ENCODE assay signal across 18 mouse cellular contexts in genomic region chr3:102353277-102353900, GRCm38 (mm10).
DNase-seq lines count a peak whose midpoint lies in the region; ATAC-seq and TF ChIP-seq lines count a peak whose summit lies in the region.
"Had no signal": no experiment of that assay in that cellular context is flagged by ENCODE, and none has a peak within 500 bp of the region (broad histone marks: within the 10 kb centered on the region; RNA-seq: fewer than 3 reads in every experiment).

No protein-coding gene starts in this region.

- 44% methylated on average over 6 of the region's 6 CpGs for WGBS in embryonic facial prominence, embryonic 10.5 days
- 36% methylated on average over 6 of the region's 6 CpGs for WGBS in neural tube, embryonic 11.5 days
- WGBS in kidney, embryonic 14.5 days: 71% methylated on average over 6 of the region's 6 CpGs

- H3K4me1 ChIP-seq in embryonic facial prominence, embryonic 10.5 days: peaks cover 6% of the 10 kb centered on the region; the same call in 1 of the 2 replicates
- H3K4me1 ChIP-seq in neural tube, embryonic 11.5 days (ENCODE audit: control insufficient read depth, insufficient read depth, low read length): no peaks in the 10 kb centered on the region
- no peaks in the 10 kb centered on the region for H3K4me1 ChIP-seq in kidney, embryonic 14.5 days (ENCODE audit: control insufficient read depth, insufficient read depth, low read length)
- H3K4me1 ChIP-seq: liver, embryonic 15.5 days had no signal

- no peak for TF ChIP-seq CTCF in brain, embryonic 14.5 days (IDR thresholded peaks at IDR 0.05; ENCODE audit: borderline replicate concordance, extremely low read depth, insufficient read depth, insufficient read length)
- no peak for TF ChIP-seq CTCF in layer of hippocampus, adult 2 months (conservative IDR thresholded peaks at IDR 0.05)

- H3K36me3 ChIP-seq in embryonic facial prominence, embryonic 10.5 days (replicated peaks): no peaks in the 10 kb centered on the region
- no peaks in the 10 kb centered on the region for H3K36me3 ChIP-seq in neural tube, embryonic 11.5 days (ENCODE audit: control insufficient read depth, insufficient read depth, low read length)
- H3K36me3 ChIP-seq in kidney, embryonic 14.5 days (ENCODE audit: control insufficient read depth, insufficient read depth, low read length): no peaks in the 10 kb centered on the region
- H3K36me3 ChIP-seq: G1E; limb, embryonic 13.5 days; liver, embryonic 15.5 days had no signal

- peak; percentile 93 for ATAC-seq in neural tube, embryonic 11.5 days (ENCODE audit: insufficient read depth, low FRiP score, low TSS enrichment)
- no peak for ATAC-seq in kidney, embryonic 14.5 days (ENCODE audit: low FRiP score, low TSS enrichment)

- H3K4me2 ChIP-seq in neural tube, embryonic 11.5 days (ENCODE audit: low read depth): no peak overlapping the region
- no peak overlapping the region for H3K4me2 ChIP-seq in kidney, embryonic 14.5 days (replicated peaks; ENCODE audit: low read depth, low read length)
- H3K4me2 ChIP-seq: limb, embryonic 13.5 days; liver, embryonic 15.5 days had no signal

- peak; percentile 72 for DNase-seq in brain, embryonic 14.5 days (ENCODE audit: low read depth)
- DNase-seq in embryonic facial prominence, embryonic 10.5 days (ENCODE audit: low spot score): peak; percentile 30
- peak; percentile 83 for DNase-seq in mesoderm, embryonic 11.5 days (ENCODE audit: low read depth, low spot score)
- DNase-seq in neural tube, embryonic 11.5 days (ENCODE audit: low spot score): peak; percentile 44
- DNase-seq in thymus, postnatal 25 days: no peak
- DNase-seq in layer of hippocampus, adult 2 months (ENCODE audit: low spot score in 2 of 2): no peak
- no peak for DNase-seq in adrenal gland, adult 8-10 months
- DNase-seq: adrenal gland, postnatal 25 days; cerebellum, postnatal 10 days; heart, postnatal 10 days; lung, postnatal 14 days; right cerebral cortex, postnatal 4 days; thymus, adult 2 months had no signal

- H3K27ac ChIP-seq in embryonic facial prominence, embryonic 10.5 days (replicated peaks): no peak overlapping the region
- H3K27ac ChIP-seq in neural tube, embryonic 11.5 days (ENCODE audit: low read depth, low read length): no peak overlapping the region
- H3K27ac ChIP-seq in kidney, embryonic 14.5 days (ENCODE audit: low read depth, low read length): no peak overlapping the region
- H3K27ac ChIP-seq in layer of hippocampus, adult 2 months: no peak overlapping the region
- H3K27ac ChIP-seq: left cerebral cortex, adult 2 months; limb, embryonic 13.5 days; liver, embryonic 15.5 days had no signal

- H3K27me3 ChIP-seq in embryonic facial prominence, embryonic 10.5 days (replicated peaks; ENCODE audit: low read depth, poor library complexity, severe bottlenecking): peaks cover 64% of the 10 kb centered on the region
- peaks cover 66% of the 10 kb centered on the region for H3K27me3 ChIP-seq in neural tube, embryonic 11.5 days (ENCODE audit: control insufficient read depth, insufficient read depth, low read length)
- H3K27me3 ChIP-seq in kidney, embryonic 14.5 days (ENCODE audit: control insufficient read depth, insufficient read depth, low read length): no peaks in the 10 kb centered on the region
- H3K27me3 ChIP-seq: limb, embryonic 13.5 days; liver, embryonic 15.5 days had no signal

- no peaks in the 10 kb centered on the region for H3K9me3 ChIP-seq in embryonic facial prominence, embryonic 10.5 days
- H3K9me3 ChIP-seq in neural tube, embryonic 11.5 days (ENCODE audit: control insufficient read depth, low read length): no peaks in the 10 kb centered on the region
- no peaks in the 10 kb centered on the region for H3K9me3 ChIP-seq in kidney, embryonic 14.5 days (ENCODE audit: control insufficient read depth, low read length)
- H3K9me3 ChIP-seq: G1E; limb, embryonic 13.5 days; liver, embryonic 15.5 days had no signal

- no peak for TF ChIP-seq POLR2A in brain, embryonic 14.5 days (IDR thresholded peaks at IDR 0.05; ENCODE audit: borderline replicate concordance, extremely low read depth, insufficient read depth, insufficient read length, poor library complexity, severe bottlenecking)

- no peak overlapping the region for H3K9ac ChIP-seq in neural tube, embryonic 11.5 days (ENCODE audit: low read length)
- H3K9ac ChIP-seq in kidney, embryonic 14.5 days (ENCODE audit: low read depth, low read length): no peak overlapping the region
- H3K9ac ChIP-seq: limb, embryonic 13.5 days; liver, embryonic 15.5 days had no signal

- H3K4me3 ChIP-seq in embryonic facial prominence, embryonic 10.5 days: no peak overlapping the region
- no peak overlapping the region for H3K4me3 ChIP-seq in neural tube, embryonic 11.5 days (ENCODE audit: low read depth, low read length)
- H3K4me3 ChIP-seq in kidney, embryonic 14.5 days (ENCODE audit: low read length): no peak overlapping the region
- no peak overlapping the region for H3K4me3 ChIP-seq in layer of hippocampus, adult 2 months
- H3K4me3 ChIP-seq: left cerebral cortex, adult 2 months; limb, embryonic 13.5 days; liver, embryonic 15.5 days had no signal

Comparison
In these comparisons a context has a peak if more than half of its experiments do, and no peak if none do; other contexts are left out.
1. DNase-seq: peak in brain, embryonic 14.5 days (single experiment), embryonic facial prominence, embryonic 10.5 days (single experiment), mesoderm, embryonic 11.5 days (single experiment) and neural tube, embryonic 11.5 days (single experiment); none in thymus, postnatal 25 days (single experiment), layer of hippocampus, adult 2 months (0 of 2) and adrenal gland, adult 8-10 months (single experiment).